Mouse (Mus musculus): ENCODE results near the gene Faah.

Gene Faah

GRCm38 (mm10) chr4:116017902-116018746 is at the start of gene Faah:
Gene Faah, minus strand, starts transcription at chr4:116017926.
- DNase-seq (ENCODE audit: low spot score), result peak; percentile 42

GRCm38 (mm10) chr4:116063855-116064254 is 46.1 kb upstream of the Faah start:
- no peak for DNase-seq (ENCODE audit: low spot score)

- no peak for DNase-seq (ENCODE audit: low spot score)
These were observed 41.4 kb upstream of the Faah start for GRCm38 (mm10) chr4:116059012-116059726.

GRCm38 (mm10) chr4:116057559-116057958 is 39.8 kb upstream of the Faah start:
- no peak for DNase-seq (ENCODE audit: low spot score)

GRCm38 (mm10) chr4:116053399-116053961 is 35.8 kb upstream of the Faah start, which contains the start of gene Nsun4:
Gene Nsun4, minus strand, starts transcription at chr4:116053876.
- peak; percentile 96 for DNase-seq (ENCODE audit: low spot score)

- DNase-seq (ENCODE audit: low spot score), result peak; percentile 60
These were observed 35.0 kb upstream of the Faah start for GRCm38 (mm10) chr4:116052526-116053293.

- DNase-seq (ENCODE audit: low spot score), result no peak
These were observed 31.5 kb upstream of the Faah start for GRCm38 (mm10) chr4:116049211-116049610.

- DNase-seq (ENCODE audit: low spot score), result no peak
These were observed 30.6 kb upstream of the Faah start for GRCm38 (mm10) chr4:116048130-116048920.

- no peak for DNase-seq (ENCODE audit: low spot score)
These were observed 30.0 kb upstream of the Faah start for GRCm38 (mm10) chr4:116047681-116048080.

- no peak for DNase-seq (ENCODE audit: low spot score)
These were observed 28.9 kb upstream of the Faah start for GRCm38 (mm10) chr4:116046604-116047003.

GRCm38 (mm10) chr4:116042186-116042585 is 24.5 kb upstream of the Faah start:
- DNase-seq (ENCODE audit: low spot score), result peak; percentile 5

- DNase-seq (ENCODE audit: low spot score), result no peak
These were observed 22.7 kb upstream of the Faah start for GRCm38 (mm10) chr4:116040466-116040865.

- DNase-seq (ENCODE audit: low spot score), result no peak
These were observed 15.6 kb upstream of the Faah start for GRCm38 (mm10) chr4:116033374-116033773.

- DNase-seq (ENCODE audit: low spot score), result no peak
These were observed 15.2 kb upstream of the Faah start for GRCm38 (mm10) chr4:116032906-116033305.

- peak; percentile 74 for DNase-seq (ENCODE audit: low spot score)
These were observed 325 bp downstream of the Faah start for GRCm38 (mm10) chr4:116017300-116017901.

- no peak for DNase-seq (ENCODE audit: low spot score)
These were observed 845 bp downstream of the Faah start for GRCm38 (mm10) chr4:116016862-116017299.

GRCm38 (mm10) chr4:116016396-116016795 is 1.3 kb downstream of the Faah start:
- no peak for DNase-seq (ENCODE audit: low spot score)

GRCm38 (mm10) chr4:116015996-116016395 is 1.7 kb downstream of the Faah start:
- no peak for DNase-seq (ENCODE audit: low spot score)

GRCm38 (mm10) chr4:116015502-116015901 is 2.2 kb downstream of the Faah start:
- DNase-seq (ENCODE audit: low spot score), result peak; percentile 71

GRCm38 (mm10) chr4:116010186-116010585 is 7.5 kb downstream of the Faah start:
- peak; percentile 86 for DNase-seq (ENCODE audit: low spot score)

- no peak for DNase-seq (ENCODE audit: low spot score)
These were observed 16.5 kb downstream of the Faah start for GRCm38 (mm10) chr4:116001206-116001605.

All from T-cell, adult 2 months (primary cell).